Mouse (Mus musculus) brain, embryonic 18.5 days (tissue): ENCODE data around the gene Rnf145.

Source experiments
- DNase-seq: peaks from one replicate; pipeline ENCODE4 v3.0.0-alpha.2; 2012; ENCODE audit warnings: low read depth, low spot score

Rnf145 gene

DNA sequence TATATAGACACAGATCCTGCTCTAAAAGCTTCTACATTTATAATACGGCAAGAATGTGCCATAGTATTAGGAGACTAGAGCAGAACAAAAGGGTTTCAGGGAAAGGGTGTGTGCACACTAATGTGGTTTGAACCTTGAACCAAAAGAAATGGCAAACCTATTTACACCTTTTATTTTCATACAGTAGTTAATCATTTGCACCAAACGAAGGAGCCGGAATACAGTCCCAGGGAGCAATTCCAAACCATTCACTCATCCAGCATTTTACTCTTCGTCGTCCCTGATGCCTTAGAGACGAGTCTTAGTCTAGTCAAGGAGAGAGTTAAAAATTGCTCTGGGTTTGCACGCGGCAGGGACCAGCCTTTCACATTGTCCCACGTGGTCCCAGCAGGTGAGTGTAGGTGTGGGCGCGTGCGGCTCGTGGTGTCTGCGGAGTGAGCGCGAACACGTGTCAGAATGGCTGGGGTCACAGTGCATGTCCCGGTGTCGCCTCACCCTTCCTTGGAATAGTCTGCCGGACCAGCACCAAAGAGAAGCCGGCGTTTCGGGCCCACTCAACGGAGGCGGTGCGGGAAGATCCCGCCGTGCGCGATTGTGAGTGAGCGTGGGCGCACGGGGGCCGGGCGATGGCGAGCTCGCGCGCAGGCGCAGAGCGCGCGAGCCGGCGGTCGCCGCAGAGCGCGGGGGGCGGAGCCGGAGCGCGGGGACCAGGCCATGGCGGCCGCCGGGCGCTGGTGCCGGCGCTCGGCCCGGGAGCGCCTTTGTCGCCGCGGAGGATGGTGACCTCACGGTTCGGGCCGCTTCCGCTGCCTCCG is at the start of gene Rnf145:
Gene Rnf145 (plus strand): TSS at position 684 of the 815 bp plus-strand sequence.
- no peak for DNase-seq

DNA sequence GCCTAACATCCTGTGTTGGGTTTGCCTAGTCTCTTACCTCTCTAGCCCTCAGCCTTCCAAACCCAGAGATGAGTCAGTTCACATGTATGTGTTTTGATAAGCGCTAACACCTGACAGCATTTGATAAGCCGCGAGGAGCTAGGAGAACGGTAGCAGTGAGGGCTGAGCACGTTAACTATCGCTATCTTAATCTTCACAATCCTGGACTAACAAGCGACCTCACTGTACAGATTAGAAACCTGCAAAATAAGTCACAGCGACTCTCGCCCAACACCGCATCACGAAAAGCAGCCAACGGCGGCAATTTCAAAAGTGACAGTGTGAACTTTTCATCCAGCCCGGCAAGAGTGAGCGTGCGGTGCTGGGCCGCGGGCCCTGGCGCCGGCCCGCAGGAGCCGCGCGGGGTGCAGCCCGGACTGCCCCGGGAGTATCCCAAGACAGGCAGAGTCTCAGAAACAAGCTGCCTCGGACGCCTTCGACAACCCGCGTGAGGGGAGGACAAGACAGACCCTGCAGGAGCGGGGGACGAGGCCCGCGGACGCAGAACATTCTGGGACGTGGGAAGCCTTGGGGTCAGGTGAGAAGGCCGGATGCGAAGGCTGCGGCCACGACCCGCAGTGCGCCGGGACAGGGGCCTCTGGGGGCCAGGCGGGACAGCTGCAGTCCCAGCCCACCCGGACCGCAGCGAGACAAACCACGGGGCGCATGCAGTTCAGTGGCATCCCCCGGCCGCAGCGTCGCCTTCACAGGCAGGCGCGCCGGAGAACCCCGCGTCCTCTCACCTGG is 48.9 kb upstream of the Rnf145 start:
- no peak for DNase-seq

DNA sequence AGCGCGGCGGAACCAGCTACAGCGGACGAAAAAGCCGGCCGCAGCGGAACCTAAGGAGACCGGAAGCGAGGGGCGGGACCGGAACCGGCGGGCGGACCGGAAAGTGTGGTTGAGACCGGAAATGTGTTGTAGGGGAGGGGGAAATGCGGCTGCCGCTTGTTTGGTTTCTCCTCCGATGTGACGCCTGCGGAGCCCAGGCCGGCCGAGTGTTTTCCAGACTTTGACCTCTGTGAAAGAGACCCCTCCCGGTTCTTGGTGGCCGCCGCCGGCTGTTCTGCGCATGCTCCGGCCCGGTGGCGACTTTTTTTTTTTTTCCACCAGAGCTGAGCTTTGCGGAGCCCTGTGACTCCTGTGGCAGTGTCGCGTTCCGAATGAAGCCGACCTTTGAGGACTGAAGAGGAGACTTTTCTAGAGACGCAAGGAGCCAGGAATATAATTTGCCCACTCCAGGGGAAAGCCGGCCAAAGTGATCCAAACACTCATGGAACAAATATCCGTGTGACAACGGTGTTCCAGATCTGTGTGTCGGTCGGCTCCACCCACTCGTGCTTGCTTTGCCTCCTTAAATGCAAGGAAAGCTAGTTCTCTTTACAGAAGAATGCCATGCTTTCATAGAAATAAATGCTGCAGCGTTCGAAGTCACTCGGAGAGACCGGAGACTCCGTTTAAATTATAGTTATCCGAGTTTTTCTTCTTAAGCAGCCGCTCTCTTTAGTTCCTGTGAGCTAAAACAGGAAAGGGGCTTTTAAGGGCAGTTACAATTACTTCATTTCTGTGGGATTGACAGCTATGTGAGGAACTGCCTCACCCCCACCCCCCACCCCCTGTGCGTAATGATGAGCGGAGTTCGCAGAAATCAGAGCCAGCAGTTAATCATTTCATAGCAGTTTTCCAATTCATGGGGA is 48.1 kb upstream of the Rnf145 start, which contains the start of gene Ublcp1:
Gene Ublcp1 (minus strand): TSS at position 67 of the 905 bp plus-strand sequence.
- peak; percentile 76 for DNase-seq

DNA sequence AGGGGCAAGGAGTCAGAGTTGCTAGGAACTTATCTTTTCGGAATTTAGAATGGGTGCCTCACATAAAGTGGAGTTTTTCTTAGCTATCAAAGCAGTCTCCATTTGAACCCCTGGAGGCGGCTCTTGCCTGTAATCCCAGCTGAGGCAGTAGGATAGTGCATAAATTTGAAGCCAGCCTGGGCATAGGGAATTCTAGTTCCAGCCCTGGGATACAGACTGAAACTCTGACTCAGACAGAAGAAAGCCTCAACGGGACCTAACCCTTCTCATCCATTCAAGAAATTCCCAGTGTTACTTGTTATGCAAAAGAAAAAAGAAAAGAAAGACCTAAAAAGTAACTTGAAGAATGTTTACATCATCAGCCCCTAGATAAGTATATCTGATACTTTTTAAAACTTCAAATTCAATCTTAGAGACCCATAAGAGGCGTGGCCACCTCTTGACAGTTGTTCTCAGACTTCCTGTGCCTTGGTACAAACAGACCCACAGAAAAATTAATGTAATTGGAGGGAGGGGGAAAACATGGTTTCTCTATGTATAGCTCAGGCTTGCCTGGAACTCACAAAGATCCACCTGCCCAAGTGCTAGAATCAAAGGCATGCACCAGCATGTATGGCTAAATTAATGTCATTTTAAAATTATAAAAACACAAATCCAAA is 47.3 kb upstream of the Rnf145 start:
- DNase-seq: no peak

DNA sequence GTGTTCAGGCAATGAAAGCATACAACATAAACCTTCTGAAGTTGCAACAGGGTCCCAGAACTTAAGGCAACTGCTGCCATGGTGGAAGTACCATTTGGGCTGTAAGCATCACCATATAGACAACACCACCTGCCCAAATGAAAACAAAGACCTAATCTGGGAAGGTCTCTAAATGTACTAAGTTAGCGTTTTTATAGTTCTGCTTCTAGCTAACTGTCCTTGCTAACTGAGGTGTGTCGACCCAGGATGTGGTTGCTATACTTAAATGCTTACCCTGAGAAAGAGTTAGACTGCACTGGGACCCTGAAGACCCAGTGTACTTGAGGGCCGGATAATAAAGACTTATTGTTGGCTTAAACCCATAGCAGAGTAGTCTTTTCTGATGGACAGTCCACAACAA is 43.3 kb upstream of the Rnf145 start:
- DNase-seq: no peak

DNA sequence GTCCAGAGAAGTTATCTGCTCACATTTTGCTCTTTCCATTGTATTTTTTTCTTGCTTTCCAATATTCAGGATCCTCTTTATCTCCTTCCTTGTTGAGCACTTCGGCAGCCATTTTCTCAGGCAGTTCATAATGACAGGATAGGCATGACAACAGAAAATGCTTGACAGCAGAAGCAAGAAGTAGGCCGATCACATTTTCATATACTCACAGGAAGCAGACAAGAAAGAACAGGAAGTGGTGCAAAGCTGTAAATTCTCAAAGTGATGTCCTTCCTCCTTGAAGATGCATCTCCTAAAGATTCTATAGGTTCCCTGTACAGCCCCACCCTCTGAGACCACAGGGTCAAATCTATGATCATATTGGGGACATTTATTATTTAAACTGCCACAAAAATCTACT is 42.3 kb upstream of the Rnf145 start:
- no peak for DNase-seq

DNA sequence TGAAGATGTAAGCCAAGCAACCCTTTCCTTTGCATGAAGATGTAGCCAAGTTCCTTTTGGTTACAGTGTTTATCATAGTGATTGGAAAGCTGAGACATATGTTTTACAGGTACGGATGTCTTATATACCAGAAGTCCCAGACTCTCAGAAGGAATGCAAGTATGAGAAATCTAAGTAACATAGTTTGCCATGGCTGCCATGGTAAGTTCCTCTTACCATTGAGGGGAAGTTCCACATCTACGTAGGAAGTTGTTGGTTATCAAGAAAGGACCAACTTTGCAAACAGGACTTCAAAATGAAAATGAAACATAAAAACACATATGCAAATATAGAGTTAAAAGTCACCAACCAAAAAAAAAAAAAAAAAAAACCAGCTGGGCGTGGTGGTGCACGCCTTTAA is 40.4 kb upstream of the Rnf145 start:
- no peak for DNase-seq

DNA sequence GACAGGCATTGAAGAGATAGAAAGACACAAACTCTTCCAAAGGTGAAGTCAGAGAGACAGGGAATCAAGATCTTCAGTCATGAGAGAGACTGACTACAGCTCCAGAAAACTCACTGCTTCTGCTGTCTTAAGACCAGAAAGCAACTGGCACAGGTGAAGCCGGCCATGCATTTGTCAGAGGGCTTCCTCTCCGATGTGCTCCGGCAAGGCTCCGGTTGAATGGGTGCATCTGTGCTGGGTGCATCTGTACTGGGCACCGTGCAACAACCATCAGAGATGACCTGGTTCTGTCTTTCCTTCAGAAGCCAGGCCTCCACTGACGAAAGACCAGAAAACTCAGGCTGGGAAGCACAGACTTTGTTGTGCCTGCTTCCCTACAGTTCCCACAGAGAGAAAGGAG is 38.5 kb upstream of the Rnf145 start:
- DNase-seq: no peak

DNA sequence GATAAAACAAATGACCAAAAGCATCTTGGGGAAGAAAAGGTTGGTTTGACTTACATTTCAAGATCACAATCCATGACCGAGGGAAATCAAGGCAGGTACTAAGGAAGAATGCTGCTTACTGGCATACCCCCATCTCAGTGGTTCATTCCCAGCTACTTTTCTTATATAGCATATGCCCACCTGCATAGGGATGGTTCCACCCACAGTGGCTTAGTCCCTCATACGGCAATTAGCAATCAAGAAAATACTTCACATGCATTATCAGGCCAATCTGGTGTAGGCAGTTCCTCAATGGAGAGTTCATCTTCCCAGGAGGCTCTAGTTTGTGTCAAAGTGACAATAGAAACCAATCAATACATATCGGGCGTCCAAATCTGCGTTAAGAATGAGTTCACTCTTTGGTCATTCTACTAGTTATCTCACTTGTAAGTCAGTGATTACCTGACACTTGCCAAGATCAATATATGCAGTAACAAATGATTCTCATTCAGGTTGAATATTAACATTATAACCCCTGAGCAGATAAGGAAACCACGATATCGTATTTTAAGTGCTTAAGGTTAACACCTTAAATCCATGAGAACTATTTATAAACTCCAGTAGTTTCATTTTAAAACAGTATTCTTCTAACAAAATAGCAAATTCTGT is 33.6 kb upstream of the Rnf145 start:
- no peak for DNase-seq

DNA sequence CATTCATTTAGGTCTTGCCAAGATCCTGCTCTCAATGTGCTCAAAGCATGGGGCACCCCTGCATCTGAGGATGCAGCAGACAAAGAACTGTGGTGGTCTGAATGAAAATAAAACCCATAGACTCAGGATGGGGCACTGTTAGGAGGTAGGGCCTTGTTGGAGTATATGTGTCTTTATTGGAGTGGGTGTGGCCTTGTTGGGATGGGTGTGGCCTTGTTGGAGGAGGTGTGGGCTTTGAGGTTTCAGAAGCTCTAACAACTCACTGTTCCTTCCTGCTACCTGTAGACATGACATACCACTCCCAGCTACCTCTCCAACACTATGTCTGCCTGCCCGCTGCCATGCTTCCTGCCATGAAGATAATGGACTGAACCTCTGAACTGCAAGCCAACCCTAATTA is 29.6 kb upstream of the Rnf145 start:
- DNase-seq: no peak

DNA sequence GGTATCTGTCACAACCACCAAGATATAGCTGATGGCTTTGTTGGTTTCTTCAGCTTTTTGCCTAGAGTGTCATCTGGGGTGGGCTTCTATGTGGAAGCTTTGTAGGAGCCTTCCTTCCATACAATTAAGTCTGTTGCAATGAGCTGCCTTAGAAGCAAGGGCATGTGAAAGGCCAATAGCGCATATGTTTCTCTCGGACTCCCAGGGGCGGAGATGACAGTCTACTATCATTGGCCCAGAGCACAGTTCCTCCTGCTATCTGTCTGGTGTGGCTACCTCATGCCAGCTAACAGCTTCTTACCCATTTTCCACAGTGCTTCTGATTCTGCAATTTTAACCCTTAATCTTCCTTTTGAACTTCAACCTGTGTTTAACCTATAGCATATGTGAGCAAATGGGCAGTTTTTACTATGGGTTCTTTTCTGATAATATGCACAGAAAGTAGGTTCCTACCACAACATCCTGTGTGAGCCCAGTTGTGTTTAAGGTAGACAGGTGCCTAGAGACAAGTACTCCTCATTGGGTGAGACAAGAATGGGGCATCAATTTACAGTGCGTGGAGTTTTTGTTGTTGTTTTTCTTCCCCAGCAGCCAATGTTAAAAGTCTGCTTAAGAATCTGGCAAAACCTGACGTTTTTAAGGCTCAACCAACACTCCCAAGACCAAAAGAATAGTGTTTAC is 24.0 kb upstream of the Rnf145 start:
- no peak for DNase-seq

DNA sequence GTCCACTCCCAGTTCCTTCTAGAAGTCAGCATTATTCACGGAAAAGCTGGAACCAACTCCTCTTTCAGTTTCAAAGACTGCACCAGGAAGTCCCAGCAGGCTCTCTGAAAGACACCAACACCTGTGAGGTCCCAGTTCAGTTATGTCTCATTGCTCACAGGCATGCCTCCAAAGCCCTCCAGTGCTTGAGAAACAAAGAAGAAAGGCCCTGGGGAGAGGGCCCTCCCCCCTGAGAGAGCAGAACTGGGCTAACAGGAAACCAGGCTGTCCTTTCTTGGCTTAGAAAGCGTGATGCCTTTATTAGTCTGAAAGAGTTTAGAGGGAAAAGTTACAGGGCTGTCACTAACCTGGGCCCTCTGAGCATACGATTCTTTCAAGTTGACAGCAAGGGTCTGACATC is 22.5 kb upstream of the Rnf145 start:
- no peak for DNase-seq

DNA sequence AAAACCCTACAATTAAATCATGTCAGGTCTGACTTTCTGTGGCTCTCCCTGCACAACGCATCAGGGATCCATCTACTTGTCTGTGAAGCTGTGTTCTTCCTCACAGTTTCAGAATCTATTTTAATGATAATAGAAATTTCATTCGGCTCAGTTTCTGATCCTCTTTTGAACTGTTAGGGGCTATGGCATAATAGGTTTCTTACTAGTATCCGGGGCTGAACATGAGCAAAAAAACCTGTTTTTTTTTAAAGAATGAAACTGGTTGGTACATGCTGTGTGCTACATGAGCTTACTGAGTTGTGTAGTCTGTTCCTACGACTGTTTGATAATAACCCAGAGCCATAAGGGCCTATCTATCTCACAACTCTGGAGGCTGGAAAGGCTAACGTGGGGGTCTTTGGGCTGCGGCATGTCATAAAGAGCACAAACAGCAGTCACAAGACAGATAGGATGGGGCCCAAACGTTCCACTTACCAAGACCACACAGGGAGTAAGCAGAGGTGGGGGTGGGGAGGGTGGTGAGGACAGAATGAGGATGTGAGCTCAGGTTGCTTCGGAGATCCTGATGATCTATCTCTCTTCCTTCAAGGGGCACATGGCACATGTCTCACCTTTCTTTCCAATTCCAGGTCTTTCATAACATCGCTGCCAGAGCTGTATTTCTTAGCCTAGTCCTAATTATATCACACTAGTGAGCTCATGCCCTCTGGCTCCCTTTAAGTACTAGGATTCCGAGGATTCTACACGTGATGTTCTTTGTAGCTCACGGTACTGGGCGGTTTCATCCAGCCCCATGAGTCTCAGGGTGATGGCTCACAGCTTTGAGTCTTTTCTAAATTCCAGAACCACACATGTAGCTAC is 20.1 kb upstream of the Rnf145 start:
- DNase-seq: no peak

DNA sequence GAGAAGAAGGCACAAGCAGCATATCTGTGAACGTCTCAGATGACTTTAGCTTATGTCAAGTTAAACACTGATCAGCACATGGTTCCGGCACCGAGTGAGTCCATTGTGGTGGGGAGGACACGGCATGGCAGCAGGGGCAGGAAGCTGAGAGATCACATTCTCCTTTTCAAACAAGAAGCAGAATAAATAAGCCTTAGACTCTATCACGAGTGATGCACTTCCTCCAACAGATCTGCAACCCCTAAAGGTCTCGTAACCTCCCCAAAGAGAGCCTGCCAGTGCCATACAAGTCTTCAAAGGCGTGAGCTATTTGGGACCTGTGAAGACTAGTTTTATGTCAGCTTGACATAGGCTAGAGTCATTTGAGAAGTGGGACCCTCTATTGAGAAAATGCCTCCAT is 17.8 kb upstream of the Rnf145 start:
- DNase-seq: no peak

DNA sequence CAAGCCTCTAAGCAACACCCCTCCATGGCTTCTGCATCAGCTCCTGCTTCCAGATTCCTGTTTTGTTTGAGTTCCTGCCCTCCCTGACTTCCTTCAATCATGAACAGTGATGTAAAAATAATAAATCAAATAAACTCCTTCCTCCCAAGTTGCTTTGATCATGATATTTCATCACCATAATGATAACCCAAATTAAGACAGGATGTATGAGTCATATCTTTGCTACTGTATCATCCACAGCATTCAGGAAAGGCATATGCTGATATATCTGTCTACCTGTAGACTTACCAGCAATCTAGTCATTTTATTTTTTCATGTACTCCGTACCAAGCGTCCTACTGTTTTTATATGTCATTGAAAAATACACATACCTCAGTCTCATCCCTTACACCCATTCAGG is 17.3 kb upstream of the Rnf145 start:
- DNase-seq: no peak

DNA sequence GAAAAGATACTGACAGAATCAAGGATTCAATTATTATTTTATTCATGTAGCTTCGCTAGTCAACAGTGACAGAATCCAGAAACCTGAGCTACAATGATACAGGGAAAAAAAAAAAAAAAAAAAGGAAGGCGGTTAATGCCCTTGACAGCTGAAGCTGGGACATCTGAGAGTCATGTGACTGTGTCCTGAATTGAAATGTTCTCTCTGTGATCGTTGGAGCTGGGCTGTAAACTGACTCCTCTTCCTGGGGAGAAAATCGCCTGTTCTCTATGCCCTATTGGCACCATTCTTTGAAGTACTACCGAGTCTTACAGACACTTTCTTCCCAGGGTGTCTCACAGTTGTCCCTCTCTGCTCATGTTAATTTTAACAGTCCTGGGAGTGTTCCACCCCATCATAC is 15.8 kb upstream of the Rnf145 start:
- DNase-seq: no peak

DNA sequence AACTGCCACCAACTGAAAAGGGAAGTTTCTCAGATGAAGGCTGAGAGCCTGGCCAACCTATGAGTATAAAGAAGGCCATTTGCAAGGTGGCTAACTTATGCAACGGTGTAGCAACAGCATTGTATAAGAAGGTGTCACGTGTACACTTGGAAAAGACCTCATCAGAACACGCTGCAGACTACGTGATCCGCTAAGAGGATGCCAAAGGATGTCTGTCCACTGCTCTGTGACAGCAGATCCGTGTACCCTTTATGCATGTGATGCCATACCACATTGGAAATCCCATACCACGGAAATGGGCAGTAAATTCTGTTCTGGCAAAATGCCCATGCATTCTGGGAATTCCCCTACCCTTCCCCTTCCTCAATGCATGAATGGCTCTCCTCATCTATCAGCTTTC is 14.6 kb upstream of the Rnf145 start:
- DNase-seq: no peak

DNA sequence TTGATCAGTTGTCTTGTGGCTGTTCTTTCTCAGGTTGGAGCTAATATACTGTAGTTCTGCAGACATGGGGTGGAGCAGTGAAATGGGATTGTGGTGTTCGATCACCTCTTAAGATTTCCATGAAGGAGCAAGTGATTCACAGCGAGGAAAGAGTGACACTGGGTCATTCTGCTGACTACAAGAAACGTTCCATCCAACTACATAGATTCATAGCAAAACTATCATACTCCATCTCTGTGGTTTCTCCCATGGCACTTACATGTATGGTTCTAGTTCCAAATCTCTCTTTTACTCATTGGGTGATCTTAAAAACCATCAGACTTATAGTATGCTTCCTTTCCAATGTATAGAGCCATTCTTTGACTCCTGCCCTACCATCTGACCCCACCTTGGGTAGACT is 14.0 kb upstream of the Rnf145 start:
- no peak for DNase-seq

DNA sequence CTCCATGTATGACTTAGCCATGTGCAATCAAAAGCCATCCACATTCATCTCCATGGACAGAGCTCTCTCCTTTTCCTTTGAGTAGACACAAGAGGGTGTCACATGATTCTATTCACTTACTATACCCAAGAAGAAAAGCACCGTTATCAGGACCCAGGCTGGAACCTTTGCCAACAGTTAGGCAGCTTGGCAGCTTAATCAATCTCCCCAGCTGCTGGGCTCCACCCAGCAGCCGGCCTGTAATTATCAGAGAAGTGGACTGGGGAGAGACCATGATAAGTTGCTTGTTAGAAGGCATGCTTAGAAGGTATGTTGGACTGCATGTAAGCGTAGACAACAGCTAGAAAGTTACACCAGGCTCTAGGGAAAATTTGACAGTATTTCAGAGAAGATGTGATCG is 9.9 kb upstream of the Rnf145 start:
- no peak for DNase-seq
